Mouse (Mus musculus): Measurements from ENCODE around the gene Hdgfl2. TPM values are rescaled to one million over a fixed set of nuclear protein-coding genes. Genes with fewer than 3 reads are reported as not detected.
"Not testable (repeated sequence)": the region's sequence is repeated elsewhere in the genome, so short reads cannot be mapped to it uniquely, and the experiment has no call there.

The Hdgfl2 gene
- polyA plus RNA-seq, 1 experiment from 2014 or later = 96.5 TPM

DNA sequence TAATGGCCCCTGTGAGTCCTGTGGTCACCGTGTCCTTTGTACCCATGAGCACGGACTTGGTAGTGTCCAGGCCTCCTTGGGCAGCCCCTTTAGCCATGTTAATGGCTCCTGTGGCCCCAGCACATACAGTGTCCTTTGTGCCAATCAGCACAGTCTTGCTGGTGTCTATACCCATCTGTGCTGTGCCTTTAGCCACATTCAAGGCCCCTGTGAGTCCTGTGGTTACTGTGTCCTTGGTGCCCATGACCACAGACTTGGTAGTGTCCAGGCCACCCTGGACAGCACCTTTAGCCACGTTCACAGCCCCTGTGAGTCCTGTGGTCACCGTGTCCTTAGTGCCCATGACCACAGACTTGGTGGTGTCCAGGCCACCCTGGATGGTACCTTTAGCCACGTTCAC is 25.4 kb downstream of the Hdgfl2 start:
- not testable (repeated sequence) for H3K4me3 ChIP-seq (ENCODE audit: low read depth, low read length); H3K4me2 ChIP-seq (replicated peaks; ENCODE audit: low read depth, low read length); H3K9ac ChIP-seq (replicated peaks; ENCODE audit: low read depth, low read length); H3K27me3 ChIP-seq (ENCODE audit: control insufficient read depth, insufficient read depth, low read length); ATAC-seq (ENCODE audit: insufficient number of reproducible peaks, insufficient read depth, low FRiP score, low read depth); H3K27ac ChIP-seq (ENCODE audit: low read length); H3K4me1 ChIP-seq (ENCODE audit: control insufficient read depth, insufficient read depth, low read length); H3K9me3 ChIP-seq (ENCODE audit: control insufficient read depth, low read depth, low read length)
- peaks cover 40% of the 10 kb centered on the region for H3K36me3 ChIP-seq (ENCODE audit: control insufficient read depth, insufficient read depth, low read length)
- WGBS = 81% methylated on average over 2 of the region's 5 CpGs

DNA sequence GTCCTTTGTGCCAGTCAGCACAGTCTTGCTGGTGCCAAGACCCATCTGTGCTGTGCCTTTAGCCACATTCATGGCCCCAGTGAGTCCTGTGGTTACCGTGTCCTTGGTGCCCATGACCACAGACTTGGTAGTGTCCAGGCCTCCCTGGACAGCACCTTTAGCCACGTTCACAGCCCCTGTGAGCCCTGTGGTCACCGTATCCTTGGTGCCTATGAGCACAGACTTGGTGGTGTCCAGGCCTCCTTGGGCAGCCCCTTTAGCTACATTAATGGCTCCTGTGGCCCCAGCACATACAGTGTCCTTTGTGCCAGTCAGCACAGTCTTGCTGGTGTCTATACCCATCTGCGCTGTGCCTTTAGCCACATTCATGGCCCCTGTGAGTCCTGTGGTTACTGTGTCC is 27.0 kb downstream of the Hdgfl2 start:
- ATAC-seq (ENCODE audit: insufficient number of reproducible peaks, insufficient read depth, low FRiP score, low read depth); H3K27me3 ChIP-seq (ENCODE audit: control insufficient read depth, insufficient read depth, low read length); H3K27ac ChIP-seq (ENCODE audit: low read length); H3K4me2 ChIP-seq (replicated peaks; ENCODE audit: low read depth, low read length); H3K9me3 ChIP-seq (ENCODE audit: control insufficient read depth, low read depth, low read length); H3K4me1 ChIP-seq (ENCODE audit: control insufficient read depth, insufficient read depth, low read length); H3K4me3 ChIP-seq (ENCODE audit: low read depth, low read length); H3K9ac ChIP-seq (replicated peaks; ENCODE audit: low read depth, low read length): not testable (repeated sequence)
- H3K36me3 ChIP-seq (ENCODE audit: control insufficient read depth, insufficient read depth, low read length) = peaks cover 23% of the 10 kb centered on the region
- WGBS = 98% methylated on average over 4 of the region's 4 CpGs

DNA sequence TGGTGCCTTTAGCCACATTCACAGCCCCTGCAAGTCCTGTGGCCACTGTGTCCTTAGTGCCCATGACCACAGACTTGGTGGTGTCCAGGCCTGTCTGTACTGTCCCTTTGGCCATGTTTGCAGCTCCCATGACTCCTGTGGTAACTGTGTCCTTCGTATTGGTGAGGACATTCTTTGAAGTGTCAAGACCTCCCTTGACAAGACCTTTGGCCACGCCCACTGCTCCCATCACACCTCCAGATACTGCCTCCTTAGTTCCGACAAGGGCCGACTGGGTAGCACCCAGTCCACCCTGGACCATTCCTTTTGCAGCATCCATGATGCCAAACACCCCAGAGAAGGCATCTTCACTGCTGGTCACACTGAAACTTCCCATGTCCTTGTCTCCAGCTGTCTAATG is 27.5 kb downstream of the Hdgfl2 start:
- 72% methylated on average over 4 of the region's 4 CpGs for WGBS

DNA sequence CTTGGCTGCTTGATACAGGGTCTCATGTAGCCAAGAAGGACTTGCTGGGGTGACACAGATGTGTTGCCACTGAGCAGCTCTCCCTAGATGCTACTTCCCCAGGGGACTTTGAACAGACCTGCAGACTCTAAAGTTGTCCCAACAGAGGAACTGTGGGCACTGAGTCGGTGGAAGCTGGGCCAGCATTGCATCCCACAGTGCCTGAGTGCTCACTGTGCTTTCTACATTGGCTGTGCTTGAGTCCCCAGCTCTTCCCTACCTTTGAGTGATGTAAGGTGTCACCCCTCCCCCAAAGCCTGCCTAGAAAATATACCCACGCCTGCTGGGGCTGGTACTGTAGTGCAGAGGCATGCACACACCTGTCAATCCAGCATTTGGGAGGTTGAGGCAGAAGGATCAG is 28.3 kb downstream of the Hdgfl2 start:
- WGBS = 74% methylated on average over 2 of the region's 2 CpGs
- Histone ChIP-seq H3K4me1 (ENCODE audit: control insufficient read depth, insufficient read depth, low read length) (no peaks in the 10 kb centered on the region), H3K27me3 (ENCODE audit: control insufficient read depth, insufficient read depth, low read length) (no peaks in the 10 kb centered on the region), H3K4me3 (ENCODE audit: low read depth, low read length) (no peak overlapping the region), H3K4me2 (replicated peaks; ENCODE audit: low read depth, low read length) (no peak overlapping the region), H3K27ac (ENCODE audit: low read length) (no peak overlapping the region), H3K9ac (replicated peaks; ENCODE audit: low read depth, low read length) (no peak overlapping the region), H3K36me3 (ENCODE audit: control insufficient read depth, insufficient read depth, low read length) (peaks cover 12% of the 10 kb centered on the region), H3K9me3 (ENCODE audit: control insufficient read depth, low read depth, low read length) (no peaks in the 10 kb centered on the region)
- no peak for ATAC-seq (ENCODE audit: insufficient number of reproducible peaks, insufficient read depth, low FRiP score, low read depth)

More for the DNA sequence above, 27.5 kb downstream of the Hdgfl2 start:
- H3K36me3 ChIP-seq (ENCODE audit: control insufficient read depth, insufficient read depth, low read length) = peaks cover 19% of the 10 kb centered on the region
- no peak overlapping the region for H3K9ac ChIP-seq (replicated peaks; ENCODE audit: low read depth, low read length)
- no peaks in the 10 kb centered on the region for H3K27me3 ChIP-seq (ENCODE audit: control insufficient read depth, insufficient read depth, low read length)
- H3K4me1 ChIP-seq (ENCODE audit: control insufficient read depth, insufficient read depth, low read length) = no peaks in the 10 kb centered on the region
- no peak overlapping the region for H3K4me2 ChIP-seq (replicated peaks; ENCODE audit: low read depth, low read length)
- H3K27ac ChIP-seq (ENCODE audit: low read length) = no peak overlapping the region
- ATAC-seq (ENCODE audit: insufficient number of reproducible peaks, insufficient read depth, low FRiP score, low read depth) = no peak
- H3K9me3 ChIP-seq (ENCODE audit: control insufficient read depth, low read depth, low read length) = no peaks in the 10 kb centered on the region
- H3K4me3 ChIP-seq (ENCODE audit: low read depth, low read length) = no peak overlapping the region

DNA sequence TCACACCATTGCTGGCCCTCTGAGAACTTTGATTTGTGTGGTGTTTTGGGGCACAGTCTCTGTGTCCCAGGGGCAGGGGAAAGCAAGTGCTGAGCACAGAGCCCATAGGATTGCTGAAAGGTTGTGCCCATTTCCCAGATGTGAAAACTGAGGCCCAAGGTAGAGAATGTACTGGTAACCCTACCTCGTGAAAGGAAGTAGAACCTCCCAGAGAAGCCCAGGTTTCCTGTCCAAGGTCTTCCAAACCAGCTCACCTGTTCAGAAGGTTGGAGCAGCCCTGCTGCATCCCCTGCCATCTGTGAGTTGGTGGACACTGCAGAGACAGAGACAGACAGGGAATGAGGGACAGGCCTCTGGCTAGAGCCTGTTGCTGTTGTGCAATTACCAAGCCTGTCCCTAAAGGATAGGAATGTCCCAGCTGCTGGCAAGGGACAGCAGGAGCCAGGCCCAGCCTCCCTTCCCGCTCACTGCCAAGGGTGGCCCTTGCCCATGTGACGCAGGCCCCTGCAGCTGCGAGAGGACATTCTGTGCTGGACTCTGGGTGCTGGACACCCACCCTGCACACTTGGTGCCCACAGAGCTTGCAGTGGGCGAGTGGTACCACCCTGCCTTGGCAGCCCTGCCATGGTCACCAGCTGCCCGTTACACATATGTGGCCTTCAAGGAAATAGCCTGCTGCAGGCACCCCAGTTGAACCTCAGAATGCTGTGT is 29.1 kb downstream of the Hdgfl2 start:
- no peaks in the 10 kb centered on the region for H3K27me3 ChIP-seq (ENCODE audit: control insufficient read depth, insufficient read depth, low read length)
- no peaks in the 10 kb centered on the region for H3K4me1 ChIP-seq (ENCODE audit: control insufficient read depth, insufficient read depth, low read length)
- H3K36me3 ChIP-seq (ENCODE audit: control insufficient read depth, insufficient read depth, low read length) = peaks cover 5% of the 10 kb centered on the region
- H3K4me3 ChIP-seq (ENCODE audit: low read depth, low read length) = no peak overlapping the region
- ATAC-seq (ENCODE audit: insufficient number of reproducible peaks, insufficient read depth, low FRiP score, low read depth) = no peak
- 81% methylated on average over 6 of the region's 6 CpGs for WGBS
- H3K4me2 ChIP-seq (replicated peaks; ENCODE audit: low read depth, low read length) = no peak overlapping the region
- no peak overlapping the region for H3K9ac ChIP-seq (replicated peaks; ENCODE audit: low read depth, low read length)
- peak overlapping the region; percentile 1; the same call in 1 of the 2 replicates for H3K27ac ChIP-seq (ENCODE audit: low read length)
- no peaks in the 10 kb centered on the region for H3K9me3 ChIP-seq (ENCODE audit: control insufficient read depth, low read depth, low read length)

DNA sequence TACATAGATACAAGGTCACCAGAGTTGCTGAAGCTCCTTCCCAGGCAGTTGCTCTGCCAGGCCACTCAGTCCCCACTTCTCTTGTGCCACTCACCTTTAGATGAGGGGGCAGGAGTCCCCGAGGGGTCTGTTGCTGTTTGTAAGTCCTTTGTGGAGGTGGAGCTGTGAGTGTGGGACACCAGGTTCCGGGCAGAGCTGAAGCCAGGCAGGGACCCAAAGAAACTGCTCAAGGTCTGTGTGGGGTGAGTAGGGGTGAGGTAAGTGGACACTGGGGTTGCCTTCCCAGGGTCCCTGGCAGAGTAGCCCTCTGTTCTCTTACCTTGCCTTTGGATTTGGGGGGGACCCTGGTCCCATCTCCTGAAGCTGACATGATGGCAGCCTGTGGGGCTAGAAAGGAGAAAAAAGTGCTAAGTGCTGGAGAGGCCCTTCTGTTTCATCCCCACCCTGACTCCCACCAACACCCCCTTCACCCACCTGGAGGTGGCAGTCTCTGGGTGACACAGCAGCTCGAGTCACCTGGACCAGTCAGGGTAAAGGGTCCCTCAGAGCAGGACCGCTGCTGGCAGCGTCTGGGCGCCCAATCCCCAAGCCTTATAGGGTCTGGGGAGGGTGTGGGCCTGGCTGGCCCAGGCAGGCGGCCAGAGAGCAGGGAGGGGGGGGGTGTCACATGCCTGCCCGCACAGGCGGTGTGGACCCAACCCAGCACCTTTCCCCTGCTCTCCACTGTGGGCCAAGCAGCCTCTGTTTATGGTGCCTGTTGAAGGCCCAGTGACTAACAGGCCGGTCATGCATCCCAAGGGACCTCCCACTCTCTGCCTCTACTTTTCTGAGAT is 30.0 kb downstream of the Hdgfl2 start, which contains the start of gene Plin4:
TSS of gene Plin4 (minus strand) at position 585 of the 833 bp plus-strand sequence.
- H3K9ac ChIP-seq (replicated peaks; ENCODE audit: low read depth, low read length) = no peak within 1 kb of the TSS
- H3K36me3 ChIP-seq (ENCODE audit: control insufficient read depth, insufficient read depth, low read length) = no peaks in the 10 kb centered on the region; the same call in 1 of the 2 replicates
- H3K4me3 ChIP-seq (ENCODE audit: low read depth, low read length) = no peak within 1 kb of the TSS
- 0 out of 2 replicates have a peak, but pooled peaks have one; percentile 17 for ATAC-seq (ENCODE audit: insufficient number of reproducible peaks, insufficient read depth, low FRiP score, low read depth)
- no peaks in the 10 kb centered on the region for H3K27me3 ChIP-seq (ENCODE audit: control insufficient read depth, insufficient read depth, low read length)
- no peak within 1 kb of the TSS for H3K4me2 ChIP-seq (replicated peaks; ENCODE audit: low read depth, low read length)
- peak within 1 kb of the TSS; percentile 1; the same call in 1 of the 2 replicates for H3K27ac ChIP-seq (ENCODE audit: low read length)
- no peaks in the 10 kb centered on the region for H3K9me3 ChIP-seq (ENCODE audit: control insufficient read depth, low read depth, low read length)
- H3K4me1 ChIP-seq (ENCODE audit: control insufficient read depth, insufficient read depth, low read length) = no peaks in the 10 kb centered on the region
- WGBS = 45% methylated on average over 10 of the region's 10 CpGs

DNA sequence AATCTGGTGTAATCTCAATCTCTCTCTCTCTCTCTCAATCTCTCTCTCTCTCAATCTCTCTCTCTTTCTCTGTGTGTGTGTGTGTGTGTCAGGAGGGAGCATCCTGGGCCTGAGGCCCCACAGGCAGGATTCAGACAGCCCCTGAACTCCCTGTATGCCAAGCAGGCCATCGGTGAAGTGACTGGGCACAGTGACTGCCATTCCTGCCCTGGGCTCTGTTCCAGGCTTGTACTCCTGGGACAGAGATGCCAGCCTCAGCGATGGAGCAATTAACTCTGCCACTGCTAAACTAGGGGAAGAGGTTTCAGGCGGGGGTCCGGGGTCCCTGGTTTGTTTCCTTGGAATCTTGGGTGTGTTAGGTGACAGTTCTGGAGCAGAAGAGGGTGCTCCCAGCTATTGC is 31.1 kb downstream of the Hdgfl2 start:
- no peak overlapping the region for H3K9ac ChIP-seq (replicated peaks; ENCODE audit: low read depth, low read length)
- no peak overlapping the region for H3K4me2 ChIP-seq (replicated peaks; ENCODE audit: low read depth, low read length)
- no peak for ATAC-seq (ENCODE audit: insufficient number of reproducible peaks, insufficient read depth, low FRiP score, low read depth)
- no peaks in the 10 kb centered on the region for H3K9me3 ChIP-seq (ENCODE audit: control insufficient read depth, low read depth, low read length)
- no peaks in the 10 kb centered on the region; the same call in 1 of the 2 replicates for H3K36me3 ChIP-seq (ENCODE audit: control insufficient read depth, insufficient read depth, low read length)
- H3K4me1 ChIP-seq (ENCODE audit: control insufficient read depth, insufficient read depth, low read length) = no peaks in the 10 kb centered on the region
- 77% methylated on average over 4 of the region's 4 CpGs for WGBS
- no peak overlapping the region for H3K27ac ChIP-seq (ENCODE audit: low read length)
- H3K27me3 ChIP-seq (ENCODE audit: control insufficient read depth, insufficient read depth, low read length) = no peaks in the 10 kb centered on the region
- H3K4me3 ChIP-seq (ENCODE audit: low read depth, low read length) = no peak overlapping the region

DNA sequence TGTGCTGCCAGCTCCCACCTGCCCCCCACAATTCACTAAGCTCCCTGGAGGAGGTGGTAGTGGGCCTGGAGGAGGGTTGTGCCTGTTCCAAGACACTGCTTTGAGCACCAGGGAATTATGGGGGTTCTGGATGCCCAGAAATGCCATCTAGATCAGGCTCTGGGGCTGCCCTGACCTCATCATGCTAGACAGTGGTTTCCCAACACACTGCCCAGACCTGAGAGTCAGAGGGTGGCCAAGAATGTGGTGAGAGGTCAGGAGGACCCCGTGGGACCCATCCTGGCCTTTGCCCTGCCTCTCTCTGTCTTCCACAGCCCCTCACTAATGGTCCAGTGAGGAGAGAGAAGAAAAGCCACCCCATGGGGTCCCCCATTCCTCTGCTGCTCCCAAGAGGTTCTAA is 31.6 kb downstream of the Hdgfl2 start:
- no peaks in the 10 kb centered on the region; the same call in 1 of the 2 replicates for H3K36me3 ChIP-seq (ENCODE audit: control insufficient read depth, insufficient read depth, low read length)
- H3K9ac ChIP-seq (replicated peaks; ENCODE audit: low read depth, low read length) = no peak overlapping the region
- H3K4me3 ChIP-seq (ENCODE audit: low read depth, low read length) = no peak overlapping the region
- H3K27ac ChIP-seq (ENCODE audit: low read length) = no peak overlapping the region
- H3K27me3 ChIP-seq (ENCODE audit: control insufficient read depth, insufficient read depth, low read length) = no peaks in the 10 kb centered on the region
- no peak for ATAC-seq (ENCODE audit: insufficient number of reproducible peaks, insufficient read depth, low FRiP score, low read depth)
- H3K4me1 ChIP-seq (ENCODE audit: control insufficient read depth, insufficient read depth, low read length) = no peaks in the 10 kb centered on the region
- H3K4me2 ChIP-seq (replicated peaks; ENCODE audit: low read depth, low read length) = no peak overlapping the region
- 47% methylated on average over 1 of the region's 1 CpGs for WGBS
- no peaks in the 10 kb centered on the region for H3K9me3 ChIP-seq (ENCODE audit: control insufficient read depth, low read depth, low read length)
